Mouse (Mus musculus) urinary bladder, postnatal 0 days (tissue): ENCODE results near the gene Atpaf2. TPM values are rescaled to one million over a fixed set of nuclear protein-coding genes. Genes with fewer than 3 reads are reported as not detected.

Source experiments
- polyA plus RNA-seq: library from polyadenylated mRNA; unstranded; fragments of >200 nt; fragmentation: Nextera tagmentation; extraction: Ambion mirVana; gene quantifications from 2 replicates; pipeline ENCODE4 v1.2.1, GENCODE M21; 2015

The Atpaf2 gene
- polyA plus RNA-seq = 25.5 and 27.5 TPM in 2 replicates

GRCm38 (mm10) chr11:60417717-60418472 lies at the start of gene Atpaf2:
Gene Atpaf2, minus strand, starts transcription at chr11:60418457.

DNA sequence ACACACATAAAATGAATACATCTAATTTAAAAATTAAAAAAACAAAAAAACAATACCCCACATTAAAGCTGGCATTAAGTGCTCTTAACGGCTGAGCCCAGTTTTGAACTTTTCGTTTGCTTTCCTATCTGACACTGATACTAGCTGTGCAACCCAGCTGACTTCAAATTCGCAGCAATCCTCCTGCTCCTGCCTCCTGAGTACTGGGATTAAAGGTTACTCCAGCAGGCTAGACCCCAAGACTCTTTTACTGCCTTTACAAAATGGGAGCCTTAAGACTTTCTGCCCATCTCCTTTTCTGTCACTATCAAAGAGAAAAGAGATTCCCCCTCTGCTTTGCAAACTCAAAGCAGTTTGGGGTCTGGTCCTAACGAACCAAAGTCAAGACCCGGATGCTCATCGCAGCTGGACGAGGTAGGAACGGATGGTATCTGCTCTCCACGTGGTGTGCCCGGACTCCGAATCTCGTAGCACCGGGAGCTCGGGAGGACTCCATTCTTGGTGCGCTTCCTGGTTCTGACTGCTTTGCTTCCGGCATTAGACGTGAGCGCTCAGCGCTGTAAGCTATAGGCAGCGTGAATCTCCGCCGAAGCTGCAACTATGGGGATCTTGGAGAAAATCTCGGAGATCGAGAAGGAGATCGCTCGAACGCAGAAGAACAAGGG lies 36.0 kb upstream of the Atpaf2 start, which contains the start of gene Drg2:
TSS of gene Drg2 (plus strand) at position 512 of the 665 bp plus-strand sequence.

GRCm38 (mm10) chr11:60416963-60417716 lies 1.1 kb downstream of the Atpaf2 start, which contains the start of gene Gid4:
Gene Gid4, plus strand, starts transcription at chr11:60417145.

DNA sequence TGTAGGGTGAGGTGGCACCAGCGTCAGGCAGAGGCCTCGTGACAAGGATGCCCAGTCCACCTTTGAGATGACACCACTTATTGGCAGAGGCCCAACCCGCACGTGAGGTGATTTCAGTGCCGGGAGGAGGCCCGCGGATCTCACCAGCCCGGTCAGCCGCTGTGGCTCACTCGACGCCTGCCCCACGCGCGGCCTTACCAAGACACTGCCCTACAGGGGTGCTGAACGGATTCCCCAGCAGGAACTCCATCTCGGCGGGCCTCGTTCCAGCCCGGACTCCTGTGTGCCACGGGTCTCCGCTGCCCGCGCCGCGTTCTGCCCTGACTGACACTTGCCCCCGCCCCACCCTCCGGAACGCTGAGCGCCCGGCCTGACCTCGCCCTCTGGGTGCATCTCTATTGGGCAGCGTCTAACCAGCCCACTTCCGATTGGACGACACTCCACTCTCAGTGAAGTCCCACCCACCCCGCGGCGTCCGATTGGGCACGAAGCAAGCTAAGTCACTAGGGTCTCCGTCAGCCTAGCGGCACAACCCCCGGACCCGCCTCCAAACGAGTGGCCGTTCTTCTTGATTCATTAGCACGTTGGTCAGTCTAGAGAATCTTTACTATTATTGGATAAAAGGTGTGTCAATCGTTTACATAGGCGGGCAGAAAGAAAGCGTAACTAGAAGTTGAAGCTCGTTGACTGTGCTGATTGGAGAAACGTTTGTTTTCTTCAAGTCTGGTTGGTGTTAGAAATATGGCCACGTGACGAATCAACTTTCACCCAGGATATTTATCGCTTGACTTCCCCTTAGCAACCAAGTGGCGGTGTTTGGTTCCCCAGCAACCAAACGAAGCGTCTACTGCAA lies 65.5 kb downstream of the Atpaf2 start, which contains the start of the genes Tom1l2 and Drc3:
TSS of gene Tom1l2 (minus strand) at position 347 of the 853 bp plus-strand sequence.
TSS of gene Drc3 (plus strand) at position 771 of the 853 bp plus-strand sequence.

Other genes with a start within 250 kb of the Atpaf2 start
- 51.1 and 51.3 TPM in 2 replicates for gene Srebf1, start 195.9 kb downstream of the Atpaf2 start, polyA plus RNA-seq
- 23.3 and 24.1 TPM in 2 replicates for gene Tom1l2, start 65.6 kb downstream of the Atpaf2 start, polyA plus RNA-seq
- gene Drc3, start 65.1 kb downstream of the Atpaf2 start, polyA plus RNA-seq = 0.34 and 0.43 TPM in 2 replicates
- 11.4 and 13.0 TPM in 2 replicates for gene Gid4, start 1.3 kb downstream of the Atpaf2 start, polyA plus RNA-seq
- gene Drg2, start 36.1 kb upstream of the Atpaf2 start, polyA plus RNA-seq = 49.9 and 51.4 TPM in 2 replicates
- not detected in 2 replicates for gene Myo15, start 50.9 kb upstream of the Atpaf2 start, polyA plus RNA-seq
- gene Alkbh5, start 117.9 kb upstream of the Atpaf2 start, polyA plus RNA-seq = 27.8 and 30.6 TPM in 2 replicates